Mouse (Mus musculus) stomach, adult 2 months (tissue): ENCODE results near the gene Olfr1410. TPM values are rescaled to one million over a fixed set of nuclear protein-coding genes. Genes with fewer than 3 reads are reported as not detected.

ENCODE experiments used
- polyA plus RNA-seq: library from polyadenylated mRNA; depleted of rRNA; stranded (reverse); fragments of >200 nt; gene quantifications from 2 replicates; pipeline ENCODE4 v1.2.3, GENCODE M21; 2012; rRNA removed

Gene Olfr1410
- polyA plus RNA-seq = not detected in 2 replicates

DNA sequence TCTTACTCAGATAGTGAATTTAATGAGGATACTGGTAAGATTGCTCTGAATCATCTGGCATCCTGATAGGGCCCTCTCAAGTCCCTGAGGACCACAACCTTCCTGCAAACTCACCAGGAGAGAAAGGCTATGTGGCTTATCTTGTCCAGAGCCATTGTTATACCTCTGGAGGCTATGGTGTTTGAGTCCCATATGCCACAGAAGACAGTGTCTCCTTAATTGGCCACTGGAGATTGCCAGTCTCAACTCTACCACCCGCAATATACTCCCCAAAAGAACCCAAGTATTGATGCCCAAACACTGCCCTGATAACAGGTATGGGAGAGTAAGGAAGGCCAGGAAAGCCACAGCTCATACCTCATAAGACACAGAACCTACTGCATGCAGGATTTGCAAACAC is at the start of gene Olfr1410:
TSS of gene Olfr1410 (plus strand) at position 301 of the 400 bp plus-strand sequence.

DNA sequence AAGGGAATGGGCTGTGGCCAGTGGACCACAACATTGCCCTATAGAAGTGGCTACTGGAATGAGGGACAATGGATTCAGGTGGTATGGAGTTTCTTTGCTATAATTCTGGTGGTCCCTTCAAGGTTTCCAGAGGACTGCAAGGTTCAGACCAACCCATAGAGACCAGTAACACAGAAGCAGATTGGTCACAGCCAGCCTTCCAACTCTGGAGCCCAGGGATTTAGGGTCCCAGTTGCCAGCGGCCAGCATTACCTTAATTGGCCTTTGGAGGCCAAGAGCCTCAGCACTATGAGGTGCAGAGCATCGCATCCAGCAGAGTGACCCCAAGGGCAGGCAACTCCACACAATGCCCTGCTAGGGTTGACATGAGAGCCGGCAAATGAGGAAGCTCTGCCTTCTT is 34.6 kb upstream of the Olfr1410 start, which contains the start of gene Olfr1413:
TSS of gene Olfr1413 (plus strand) at position 301 of the 400 bp plus-strand sequence.

DNA sequence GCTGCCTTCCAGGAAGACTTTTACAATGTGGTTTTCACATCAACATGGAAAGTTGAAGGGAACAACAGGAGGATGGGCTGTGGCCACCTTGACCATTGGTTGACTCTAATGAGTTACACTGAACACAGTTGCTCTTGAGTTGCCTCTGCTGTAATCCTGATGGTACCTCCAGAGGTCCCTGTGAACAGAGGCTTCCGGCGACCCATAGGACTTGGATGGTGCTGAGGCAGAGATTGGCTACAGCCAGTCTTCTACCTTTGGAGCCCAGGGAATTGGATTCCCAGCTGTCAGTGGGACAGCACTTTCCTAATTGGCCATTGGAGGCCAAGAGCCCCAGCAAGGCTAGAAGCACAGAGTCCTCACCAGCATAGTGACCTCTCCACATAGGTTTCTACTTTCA is 20.1 kb upstream of the Olfr1410 start, which contains the start of gene Olfr1412:
TSS of gene Olfr1412 (plus strand) at position 301 of the 400 bp plus-strand sequence.

DNA sequence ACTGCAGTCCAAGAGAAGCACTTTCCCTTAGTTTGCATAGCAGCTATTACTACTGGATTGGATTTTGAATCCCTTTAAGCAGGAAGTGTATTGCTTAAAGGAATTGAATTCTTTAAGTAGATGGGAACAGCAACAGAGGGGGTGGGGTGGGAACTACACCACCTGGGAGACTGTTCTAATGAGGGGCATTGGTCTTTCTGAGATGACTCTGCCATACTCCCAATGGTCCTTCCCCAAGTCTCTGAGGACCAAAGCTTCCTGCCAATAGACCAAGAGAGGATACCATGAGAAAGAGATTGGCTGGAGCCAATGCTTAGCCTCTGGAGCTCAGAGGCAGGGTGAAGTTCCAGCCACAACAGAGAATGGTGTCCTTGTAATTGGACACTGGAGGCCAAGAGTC is 11.5 kb upstream of the Olfr1410 start, which contains the start of gene Olfr1411:
TSS of gene Olfr1411 (plus strand) at position 301 of the 400 bp plus-strand sequence.

DNA sequence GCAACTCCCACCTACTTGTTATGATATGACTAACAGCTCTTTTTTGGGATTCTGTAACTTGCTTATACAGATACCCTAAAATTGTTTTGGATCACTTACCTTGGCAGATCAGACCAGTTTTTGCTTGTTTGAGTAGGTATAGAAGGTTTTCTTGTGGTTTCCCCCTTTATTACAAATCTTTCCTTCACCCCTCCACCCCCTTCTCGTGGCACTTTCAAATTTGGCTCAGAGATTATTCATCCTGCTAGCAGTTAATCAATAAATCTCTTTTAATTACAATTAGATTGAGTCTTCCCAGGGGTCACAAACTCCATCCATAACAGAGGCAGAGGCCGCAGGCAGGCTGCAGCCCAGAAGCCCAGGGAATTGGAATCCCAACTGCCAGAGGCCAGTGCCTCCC is 11.9 kb downstream of the Olfr1410 start, which contains the start of gene Olfr12:
TSS of gene Olfr12 (plus strand) at position 301 of the 400 bp plus-strand sequence.

DNA sequence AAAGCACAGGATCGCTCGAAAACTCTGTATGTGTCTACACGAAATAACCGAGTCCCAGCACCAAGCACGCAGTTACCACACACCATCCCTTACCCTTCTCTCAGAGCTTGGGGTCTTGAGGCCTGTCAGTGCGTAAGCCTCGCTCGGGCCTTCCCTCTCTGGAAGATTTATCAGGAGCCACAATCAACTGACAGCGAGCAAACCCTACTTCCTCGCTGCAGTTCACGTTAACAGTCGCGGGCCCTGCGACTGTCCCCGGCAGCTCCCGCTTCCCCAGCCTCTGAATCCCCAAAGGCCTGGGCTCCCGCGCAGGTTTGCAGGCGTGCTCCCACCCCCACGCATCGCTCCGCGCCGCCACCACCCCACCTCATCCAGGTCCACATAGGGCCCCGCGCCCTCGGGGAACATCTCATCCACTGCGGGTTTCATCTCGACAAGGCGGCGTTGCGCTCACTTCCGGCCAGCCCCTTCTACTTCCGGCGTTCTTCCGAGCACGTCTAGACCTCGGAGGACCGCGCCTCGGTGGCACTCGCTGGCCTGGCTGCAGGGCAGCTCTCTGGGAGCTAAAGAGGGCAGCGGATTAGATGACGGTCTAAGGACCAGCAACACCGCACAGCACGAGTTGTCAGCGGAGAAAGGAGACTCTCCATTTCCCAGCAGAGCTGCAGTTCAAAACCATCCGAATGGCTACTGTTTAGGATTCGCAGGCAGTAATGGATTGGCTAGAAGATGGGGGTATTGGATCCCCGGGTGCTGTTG is 36.1 kb downstream of the Olfr1410 start, which contains the start of gene Cops9:
TSS of gene Cops9 (minus strand) at position 472 of the 759 bp plus-strand sequence.

DNA sequence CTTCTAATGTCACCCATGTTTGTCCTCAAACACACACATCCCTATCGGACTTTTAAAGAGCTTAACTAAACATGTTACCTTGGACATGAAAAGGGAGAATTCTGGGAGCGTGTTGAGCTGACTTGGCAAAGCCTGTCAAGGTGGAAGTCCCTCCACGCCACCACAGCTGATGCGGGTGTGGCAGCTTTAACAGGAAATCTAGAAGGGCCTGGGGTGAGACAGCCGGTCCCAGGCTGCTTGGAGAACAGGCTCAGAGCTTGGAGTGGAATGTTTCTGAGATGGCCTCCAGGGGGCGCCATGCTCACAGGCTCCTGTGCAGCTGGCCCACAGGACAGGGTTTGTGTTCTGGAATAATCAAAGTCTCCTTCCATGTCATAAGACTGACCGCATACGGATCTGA is 43.1 kb downstream of the Olfr1410 start, which contains the start of gene Otos:
TSS of gene Otos (minus strand) at position 169 of the 400 bp plus-strand sequence.

Other genes with a start within 250 kb of the Olfr1410 start
- 47.4 and 57.1 TPM in 2 replicates for gene Ndufa10, start 131.9 kb upstream of the Olfr1410 start, polyA plus RNA-seq
- gene Olfr1416, start 120.7 kb upstream of the Olfr1410 start, polyA plus RNA-seq = not detected in 2 replicates
- not detected in 2 replicates for gene Olfr1415, start 109.7 kb upstream of the Olfr1410 start, polyA plus RNA-seq
- gene Olfr1414, start 87.1 kb upstream of the Olfr1410 start, polyA plus RNA-seq = not detected in 2 replicates
- not detected in 2 replicates for gene Olfr1413, start 34.5 kb upstream of the Olfr1410 start, polyA plus RNA-seq
- not detected in 2 replicates for gene Olfr1412, start 20.0 kb upstream of the Olfr1410 start, polyA plus RNA-seq
- gene Olfr1411, start 11.4 kb upstream of the Olfr1410 start, polyA plus RNA-seq = not detected in 2 replicates
- not detected in 2 replicates for gene Olfr12, start 12.0 kb downstream of the Olfr1410 start, polyA plus RNA-seq
- 33.6 and 35.5 TPM in 2 replicates for gene Cops9, start 36.2 kb downstream of the Olfr1410 start, polyA plus RNA-seq
- not detected in 2 replicates for gene Otos, start 43.1 kb downstream of the Olfr1410 start, polyA plus RNA-seq
- gene Gpc1, start 225.9 kb downstream of the Olfr1410 start, polyA plus RNA-seq = 13.6 and 15.3 TPM in 2 replicates